Mouse (Mus musculus): ENCODE results near the gene Abca1.

- TF ChIP-seq CTCF (IDR thresholded peaks at IDR 0.05; ENCODE audit: low read depth) = no peak
- peak; percentile 41; the same call in 1 of the 2 replicates for TF ChIP-seq EP300 (IDR thresholded peaks at IDR 0.05; ENCODE audit: low read depth)
Measured at GRCm38 (mm10) chr4:53094331-53094730, 65.4 kb downstream of the Abca1 start.
